Mouse (Mus musculus) kidney, embryonic 14.5 days (tissue): ENCODE data around the gene Ret. TPM values are rescaled to one million over a fixed set of nuclear protein-coding genes. Genes with fewer than 3 reads are reported as not detected.

Experiments used
- polyA plus RNA-seq: library from polyadenylated mRNA; unstranded; fragments of >200 nt; fragmentation: Nextera tagmentation; extraction: Ambion mirVana; gene quantifications from 2 replicates; pipeline ENCODE4 v1.2.1, GENCODE M21; 2014

Ret gene
- polyA plus RNA-seq, 1 experiment from 2014 or later: 20.6 TPM

Other genes with a start within 250 kb of the Ret start
- 0.28 and 0.29 TPM in 2 replicates for gene Rasgef1a, start 186.3 kb downstream of the Ret start, polyA plus RNA-seq
- 9.9 and 18.4 TPM in 2 replicates for gene Csgalnact2, start 58.6 kb downstream of the Ret start, polyA plus RNA-seq
- gene Bms1, start 221.8 kb upstream of the Ret start, polyA plus RNA-seq: 17.4 and 38.3 TPM in 2 replicates